Mouse (Mus musculus): ENCODE measurements around the gene Srp14. TPM values are rescaled to one million over a fixed set of nuclear protein-coding genes. Genes with fewer than 3 reads are reported as not detected.

The Srp14 gene
- total and polyA plus RNA-seq, 2 experiments from 2014 or later = 180 to 357 TPM

GRCm38 (mm10) chr2:118490241-118491091 is 11.0 kb upstream of the Srp14 start:
- no peak for DNase-seq

GRCm38 (mm10) chr2:118487806-118488205 is 8.3 kb upstream of the Srp14 start:
- Histone ChIP-seq H3K27ac (ENCODE audit: low read depth, low read length) (no peak overlapping the region), H3K4me1 (ENCODE audit: insufficient read depth) (no peaks in the 10 kb centered on the region), H3K9me3 (ENCODE audit: low read length) (no peaks in the 10 kb centered on the region), H3K4me2 (ENCODE audit: low read depth) (no peak overlapping the region), H3K9ac (no peak overlapping the region), H3K27me3 (ENCODE audit: insufficient read depth, low read length) (no peaks in the 10 kb centered on the region), H3K36me3 (ENCODE audit: insufficient read depth) (no peaks in the 10 kb centered on the region), H3K4me3 (ENCODE audit: low read depth, low read length) (no peak overlapping the region)
- DNase-seq = no peak
- peak; percentile 34; the same call in 1 of the 2 replicates for TF ChIP-seq CTCF (IDR thresholded peaks at IDR 0.05; ENCODE audit: low read depth)
- 68% methylated on average over 3 of the region's 3 CpGs for WGBS
- no peak for ATAC-seq

More at GRCm38 (mm10) chr2:118490241-118491091, 11.0 kb upstream of the Srp14 start:
- no peaks in the 10 kb centered on the region for H3K9me3 ChIP-seq (ENCODE audit: low read length)
- H3K27ac ChIP-seq (ENCODE audit: low read depth, low read length) = no peak overlapping the region
- H3K4me1 ChIP-seq (ENCODE audit: insufficient read depth) = no peaks in the 10 kb centered on the region
- H3K4me3 ChIP-seq (ENCODE audit: low read depth, low read length) = no peak overlapping the region
- no peaks in the 10 kb centered on the region for H3K36me3 ChIP-seq (ENCODE audit: insufficient read depth)
- no peak for ATAC-seq
- TF ChIP-seq CTCF (IDR thresholded peaks at IDR 0.05; ENCODE audit: low read depth) = no peak
- no peaks in the 10 kb centered on the region for H3K27me3 ChIP-seq (ENCODE audit: insufficient read depth, low read length)
- WGBS = 46% methylated on average over 12 of the region's 12 CpGs
- H3K4me2 ChIP-seq (ENCODE audit: low read depth) = no peak overlapping the region
- no peak overlapping the region for H3K9ac ChIP-seq

GRCm38 (mm10) chr2:118486933-118487332 is 7.4 kb upstream of the Srp14 start:
- Histone ChIP-seq H3K36me3 (ENCODE audit: insufficient read depth) (no peaks in the 10 kb centered on the region), H3K4me1 (ENCODE audit: insufficient read depth) (no peaks in the 10 kb centered on the region), H3K27ac (ENCODE audit: low read depth, low read length) (no peak overlapping the region), H3K9me3 (ENCODE audit: low read length) (no peaks in the 10 kb centered on the region), H3K4me2 (ENCODE audit: low read depth) (no peak overlapping the region), H3K4me3 (ENCODE audit: low read depth, low read length) (no peak overlapping the region), H3K27me3 (ENCODE audit: insufficient read depth, low read length) (no peaks in the 10 kb centered on the region), H3K9ac (no peak overlapping the region)
- DNase-seq (peak; percentile 43), ATAC-seq (peak; percentile 47)
- TF ChIP-seq CTCF (IDR thresholded peaks at IDR 0.05; ENCODE audit: low read depth) = peak; percentile 91
- WGBS = 12% methylated on average over 12 of the region's 12 CpGs

- H3K4me1 ChIP-seq (ENCODE audit: insufficient read depth) = no peaks in the 10 kb centered on the region
- no peak overlapping the region for H3K27ac ChIP-seq (ENCODE audit: low read depth, low read length)
- H3K36me3 ChIP-seq (ENCODE audit: insufficient read depth) = no peaks in the 10 kb centered on the region
- H3K4me2 ChIP-seq (ENCODE audit: low read depth) = no peak overlapping the region
- DNase-seq = no peak
- no peak for ATAC-seq
- no peak for TF ChIP-seq CTCF (IDR thresholded peaks at IDR 0.05; ENCODE audit: low read depth)
- 81% methylated on average over 3 of the region's 3 CpGs for WGBS
- no peak overlapping the region for H3K9ac ChIP-seq
- H3K4me3 ChIP-seq (ENCODE audit: low read depth, low read length) = no peak overlapping the region
- H3K9me3 ChIP-seq (ENCODE audit: low read length) = no peaks in the 10 kb centered on the region
- no peaks in the 10 kb centered on the region for H3K27me3 ChIP-seq (ENCODE audit: insufficient read depth, low read length)
Measured at GRCm38 (mm10) chr2:118485415-118485814, 5.9 kb upstream of the Srp14 start.

GRCm38 (mm10) chr2:118484386-118484898 is 4.9 kb upstream of the Srp14 start:
- no peaks in the 10 kb centered on the region for H3K27me3 ChIP-seq (ENCODE audit: insufficient read depth, low read length)
- TF ChIP-seq CTCF (IDR thresholded peaks at IDR 0.05; ENCODE audit: low read depth) = no peak
- no peaks in the 10 kb centered on the region for H3K9me3 ChIP-seq (ENCODE audit: low read length)
- H3K9ac ChIP-seq = no peak overlapping the region
- H3K36me3 ChIP-seq (ENCODE audit: insufficient read depth) = no peaks in the 10 kb centered on the region
- H3K4me2 ChIP-seq (ENCODE audit: low read depth) = no peak overlapping the region
- ATAC-seq (no peak), DNase-seq (no peak)
- WGBS = 90% methylated on average over 9 of the region's 9 CpGs
- H3K4me3 ChIP-seq (ENCODE audit: low read depth, low read length) = no peak overlapping the region
- no peak overlapping the region for H3K27ac ChIP-seq (ENCODE audit: low read depth, low read length)
- no peaks in the 10 kb centered on the region for H3K4me1 ChIP-seq (ENCODE audit: insufficient read depth)

GRCm38 (mm10) chr2:118483032-118483431 is 3.5 kb upstream of the Srp14 start:
- WGBS = 83% methylated on average over 5 of the region's 5 CpGs
- peaks cover 4% of the 10 kb centered on the region; the same call in 1 of the 2 replicates for H3K4me1 ChIP-seq (ENCODE audit: insufficient read depth)
- no peak for TF ChIP-seq CTCF (IDR thresholded peaks at IDR 0.05; ENCODE audit: low read depth)
- H3K36me3 ChIP-seq (ENCODE audit: insufficient read depth) = no peaks in the 10 kb centered on the region
- no peaks in the 10 kb centered on the region for H3K27me3 ChIP-seq (ENCODE audit: insufficient read depth, low read length)
- H3K4me3 ChIP-seq (ENCODE audit: low read depth, low read length) = no peak overlapping the region
- DNase-seq (no peak), ATAC-seq (no peak)
- no peaks in the 10 kb centered on the region for H3K9me3 ChIP-seq (ENCODE audit: low read length)
- H3K4me2 ChIP-seq (ENCODE audit: low read depth) = no peak overlapping the region
- H3K27ac ChIP-seq (ENCODE audit: low read depth, low read length) = no peak overlapping the region
- no peak overlapping the region for H3K9ac ChIP-seq

GRCm38 (mm10) chr2:118480886-118481285 is 1.4 kb upstream of the Srp14 start:
- H3K9me3 ChIP-seq (ENCODE audit: low read length) = no peaks in the 10 kb centered on the region
- no peaks in the 10 kb centered on the region for H3K27me3 ChIP-seq (ENCODE audit: insufficient read depth, low read length)
- no peak overlapping the region for H3K4me2 ChIP-seq (ENCODE audit: low read depth)
- DNase-seq (no peak), ATAC-seq (no peak)
- WGBS = 95% methylated on average over 7 of the region's 7 CpGs
- no peak overlapping the region for H3K4me3 ChIP-seq (ENCODE audit: low read depth, low read length)
- no peak overlapping the region for H3K27ac ChIP-seq (ENCODE audit: low read depth, low read length)
- H3K9ac ChIP-seq = no peak overlapping the region
- peaks cover 4% of the 10 kb centered on the region; the same call in 1 of the 2 replicates for H3K4me1 ChIP-seq (ENCODE audit: insufficient read depth)
- peaks cover 13% of the 10 kb centered on the region for H3K36me3 ChIP-seq (ENCODE audit: insufficient read depth)
- TF ChIP-seq CTCF (IDR thresholded peaks at IDR 0.05; ENCODE audit: low read depth) = no peak

All from forebrain, postnatal 0 days (tissue).